Mouse (Mus musculus) gastrocnemius, adult 8-10 months (tissue): ENCODE measurements at regions not wholly inside any gene's neighbourhood (a gene's known extent, or its start where the extent isn't known, plus 50 kb on each side); places are given as distances from the start of the nearest gene placed in this dataset.
"Not testable (repeated sequence)": the region's sequence is repeated elsewhere in the genome, so short reads cannot be mapped to it uniquely, and the experiment has no call there.

Experiments
- DNase-seq, 2 experiments: peaks; one replicate each; pipeline ENCODE4 v3.0.0; 2022; ENCODE audit warnings: low spot score in 2 of 2

- DNase-seq = no peak
Observed at GRCm38 (mm10) chr6:14632837-14633236, 122.2 kb downstream of the Ppp1r3a start.

DNA sequence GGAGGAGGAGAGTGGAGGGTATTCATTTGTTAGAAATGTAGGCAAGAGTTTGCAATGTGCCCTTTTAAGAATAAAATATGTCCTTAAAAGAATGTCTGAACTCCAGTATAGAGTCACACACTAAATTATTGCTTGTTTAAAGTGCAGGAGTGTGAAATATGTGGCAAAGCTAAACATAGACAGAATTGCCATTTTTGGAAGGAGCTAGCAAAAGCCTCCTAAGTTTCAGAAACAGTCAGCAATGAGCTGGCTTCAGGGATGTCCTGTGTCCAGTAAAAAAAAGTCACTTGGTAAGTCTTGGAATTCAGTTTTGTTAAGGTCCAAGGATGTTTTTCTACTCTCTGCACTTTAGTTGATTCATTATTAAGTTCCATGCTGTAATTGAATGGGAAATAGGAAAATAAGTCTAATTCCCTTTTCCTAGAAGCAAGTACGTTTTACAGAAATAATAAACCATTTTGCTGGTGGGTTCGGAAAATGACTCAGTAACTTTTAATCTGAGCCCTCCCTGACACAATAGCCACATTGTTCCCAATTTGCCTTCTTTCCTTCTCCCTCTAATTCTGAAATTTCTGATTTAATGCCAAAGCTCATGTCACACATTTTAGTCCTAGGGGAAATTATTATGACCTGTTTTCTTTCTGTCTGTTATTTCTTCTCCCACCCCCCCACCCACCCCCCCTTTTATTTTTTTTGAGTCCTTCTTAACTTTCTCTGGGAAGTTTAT lies 123.2 kb downstream of the Ppp1r3a start:
- DNase-seq = no peak

DNA sequence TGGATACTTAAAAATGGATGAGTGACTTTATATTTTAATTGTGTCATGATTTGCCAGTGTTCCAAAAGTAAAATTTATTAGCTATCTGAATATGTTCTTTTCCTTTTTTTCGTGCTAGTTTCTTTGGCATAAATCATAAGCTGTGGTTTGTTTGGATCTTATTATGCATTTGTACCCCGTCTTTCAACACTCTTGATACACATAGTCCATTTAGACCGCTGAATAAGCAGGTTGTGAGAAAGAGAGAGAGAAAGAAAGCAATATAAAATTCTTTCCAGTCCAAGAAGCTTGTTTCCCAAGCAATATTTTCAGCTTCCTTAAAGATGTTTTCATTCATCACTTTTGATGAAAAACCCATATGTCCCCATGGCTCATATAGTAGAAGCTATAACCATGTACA lies 138.4 kb downstream of the Ppp1r3a start:
- no peak for DNase-seq

DNA sequence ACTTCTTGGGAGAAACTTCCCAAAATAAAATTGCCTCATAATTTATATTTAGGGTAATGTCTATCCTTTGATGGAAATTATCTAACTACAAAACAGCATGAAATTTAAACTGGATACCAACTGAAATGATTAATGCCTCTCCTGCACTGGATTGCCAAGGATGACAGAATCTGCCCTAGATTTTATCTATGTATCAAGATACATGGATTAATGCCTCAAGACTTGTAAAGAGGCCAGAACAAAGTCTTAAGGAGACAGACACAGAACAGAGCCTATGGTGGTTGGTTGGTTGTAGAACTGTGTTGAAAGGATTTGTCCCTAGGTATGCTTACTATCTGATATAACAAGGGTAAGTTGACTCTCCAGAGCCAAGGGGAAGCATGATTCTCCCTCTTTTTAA lies 147.0 kb downstream of the Ppp1r3a start:
- no peak for DNase-seq

- DNase-seq = no peak
Observed at GRCm38 (mm10) chr6:14600543-14601249, 154.4 kb downstream of the Ppp1r3a start.

- DNase-seq = no peak
Observed at GRCm38 (mm10) chr6:14596880-14597466, 158.1 kb downstream of the Ppp1r3a start.

GRCm38 (mm10) chr6:14585827-14586226 lies 169.2 kb downstream of the Ppp1r3a start:
- no peak for DNase-seq

DNA sequence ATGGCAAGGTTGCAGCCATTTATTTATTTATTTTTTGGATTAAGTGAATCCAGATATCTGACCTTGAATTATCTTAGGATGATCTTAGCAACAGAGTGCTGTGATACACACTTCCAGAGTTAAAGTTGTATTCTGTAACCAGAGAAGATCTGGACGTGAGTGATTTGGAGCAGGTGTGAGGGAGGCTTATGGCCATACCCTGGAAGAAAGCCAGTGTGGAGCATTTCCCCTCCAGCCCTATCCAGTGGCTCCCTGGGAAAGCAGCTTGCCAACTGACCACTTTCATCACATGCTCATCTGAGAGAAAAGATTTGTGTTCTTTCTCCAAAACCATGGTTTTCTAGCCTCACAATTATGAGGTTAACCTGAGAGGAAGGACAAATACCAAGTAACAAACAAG lies 171.2 kb downstream of the Ppp1r3a start:
- DNase-seq = peak; percentile 39 to 70

DNA sequence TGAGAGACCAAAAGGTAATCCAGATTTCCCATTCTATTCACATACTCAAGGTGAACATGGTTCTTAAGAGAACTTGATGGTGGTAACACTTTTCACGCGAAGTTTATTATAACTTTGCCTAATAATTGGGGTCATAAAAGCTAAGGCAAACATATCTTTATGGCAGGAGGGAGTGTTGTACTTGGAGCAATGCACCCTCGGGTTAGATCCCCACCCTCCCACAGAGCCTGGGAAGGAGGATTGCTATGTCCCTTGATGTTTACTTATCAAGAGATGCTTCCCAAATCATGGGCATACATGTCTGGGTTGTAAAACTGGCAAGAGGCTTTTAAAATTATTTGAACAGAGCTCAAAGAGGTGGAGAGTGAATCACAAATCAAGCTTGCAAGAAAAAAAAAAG lies 180.5 kb downstream of the Ppp1r3a start:
- DNase-seq = no peak

DNA sequence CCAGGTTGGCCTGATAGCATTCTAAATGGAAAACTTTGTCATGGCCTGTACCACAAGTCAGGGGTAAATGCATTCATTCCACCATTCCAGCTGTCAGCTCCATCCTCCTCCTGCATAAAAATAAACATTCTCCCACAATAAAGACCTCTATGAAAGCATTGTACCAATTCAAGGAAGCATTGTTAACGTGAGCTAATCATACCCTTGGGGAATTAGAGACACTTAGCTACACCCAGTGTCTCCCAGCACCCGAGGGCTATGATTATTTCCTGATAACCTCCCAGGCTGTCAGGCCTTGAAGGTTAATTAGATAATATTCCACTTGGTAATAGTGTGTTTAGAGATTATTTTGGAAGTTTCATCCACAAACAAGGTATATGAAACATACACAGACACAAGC lies 182.1 kb downstream of the Ppp1r3a start:
- no peak for DNase-seq

DNA sequence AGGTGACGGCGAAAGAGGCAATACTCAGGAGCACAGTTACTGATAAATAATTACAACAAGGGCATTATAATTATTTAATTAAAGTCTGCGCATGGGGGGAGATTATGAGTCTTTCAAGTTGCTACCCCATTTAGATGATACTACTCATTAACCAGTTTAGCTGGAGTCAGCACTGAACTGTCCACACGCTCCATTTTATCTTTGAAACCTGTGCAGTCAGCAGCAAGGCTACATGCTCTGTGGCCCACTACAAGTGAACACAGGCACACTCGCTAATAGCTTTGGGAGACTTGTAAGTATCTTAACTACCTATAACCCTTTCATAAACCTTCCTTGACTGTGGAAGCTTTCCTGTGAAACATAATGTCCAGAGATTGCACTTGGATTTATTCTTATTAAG lies 214.7 kb downstream of the Ppp1r3a start:
- DNase-seq = no peak

GRCm38 (mm10) chr6:14529096-14529495 lies 226.0 kb downstream of the Ppp1r3a start:
- peak in 1 of 2 experiments; percentile 37 for DNase-seq

GRCm38 (mm10) chr6:14528564-14528963 lies 226.5 kb downstream of the Ppp1r3a start:
- no peak for DNase-seq

GRCm38 (mm10) chr6:14522742-14523141 lies 232.3 kb downstream of the Ppp1r3a start:
- no peak for DNase-seq

DNA sequence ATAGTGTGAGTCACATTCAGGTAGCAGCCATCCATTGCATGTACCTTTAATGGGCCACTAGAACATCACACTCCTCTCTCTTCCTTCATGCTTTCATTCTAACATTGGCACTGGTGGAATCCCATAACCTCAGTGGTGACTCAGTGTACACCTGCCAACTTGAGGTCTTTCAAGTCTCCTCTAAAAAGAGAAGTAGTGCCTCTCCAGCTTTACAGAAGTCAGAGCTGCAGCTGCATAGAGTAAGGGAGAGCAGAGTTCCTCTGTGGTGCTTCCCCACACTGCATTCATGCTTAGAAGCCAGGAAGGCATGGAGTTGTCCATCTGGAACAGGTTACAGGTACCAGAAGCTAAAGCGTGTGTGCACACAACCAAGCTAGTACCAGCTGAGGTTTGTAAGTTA lies 233.8 kb downstream of the Ppp1r3a start:
- DNase-seq = no peak

DNA sequence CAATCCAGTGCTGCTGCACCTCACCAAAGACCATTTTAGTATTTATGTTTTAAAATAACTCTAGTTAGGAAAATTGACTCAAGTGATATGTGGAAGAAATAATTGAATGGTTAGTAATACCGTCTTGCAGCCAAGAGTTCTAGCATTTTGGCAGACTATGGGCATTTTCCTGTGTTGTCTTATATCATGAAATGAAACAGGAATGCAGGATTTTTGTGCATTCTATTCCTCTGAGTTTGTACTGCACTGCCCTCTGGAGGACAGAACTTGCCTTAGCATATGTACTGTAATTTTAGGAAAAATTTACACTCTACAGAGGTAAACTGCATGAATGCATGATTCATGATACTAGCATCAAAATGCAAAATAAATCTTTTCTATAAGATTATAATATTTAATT lies 250.9 kb downstream of the Ppp1r3a start:
- DNase-seq = no peak

DNA sequence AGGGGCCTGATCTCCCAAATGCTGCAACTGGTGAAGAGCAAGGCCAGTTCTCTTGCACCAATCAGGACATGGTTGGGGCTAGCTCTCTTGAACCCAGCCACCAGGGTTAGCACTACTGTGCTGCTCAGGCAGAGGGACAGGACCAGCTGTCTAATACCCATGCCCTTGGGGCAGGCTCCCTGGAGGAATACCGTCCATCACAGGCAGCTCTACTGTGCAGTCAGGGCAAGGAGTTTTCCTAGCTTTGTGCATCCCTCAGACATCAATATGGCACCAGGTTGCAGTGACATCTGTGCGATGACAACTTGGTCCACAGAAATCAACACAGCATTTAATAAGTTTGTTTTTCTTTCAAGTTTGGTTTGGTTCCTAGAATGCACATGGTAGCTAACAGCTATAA lies 254.4 kb downstream of the Ppp1r3a start:
- no peak for DNase-seq

DNA sequence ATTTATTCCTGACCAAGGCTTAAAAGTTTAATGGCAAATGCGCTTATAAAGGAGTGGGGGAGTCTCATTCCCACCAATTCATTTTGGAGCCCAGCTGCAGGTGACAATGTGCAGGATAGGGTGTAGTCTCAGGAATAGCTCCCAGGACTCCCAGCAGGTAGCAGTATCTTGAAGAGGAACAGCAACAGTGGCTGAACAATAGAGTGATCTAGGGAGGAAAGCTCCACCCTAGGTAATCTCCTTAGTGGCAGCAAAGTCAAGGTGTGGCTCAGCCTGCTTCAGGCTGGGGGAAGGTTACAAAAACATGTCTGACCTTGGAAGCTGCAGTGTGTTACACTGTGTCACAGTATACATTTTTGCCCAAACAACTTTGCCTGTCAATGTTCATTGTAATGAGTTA lies 255.2 kb downstream of the Ppp1r3a start:
- not testable (repeated sequence) for DNase-seq

GRCm38 (mm10) chr6:14486642-14487041 lies 268.4 kb downstream of the Ppp1r3a start:
- DNase-seq = not testable (repeated sequence)

DNA sequence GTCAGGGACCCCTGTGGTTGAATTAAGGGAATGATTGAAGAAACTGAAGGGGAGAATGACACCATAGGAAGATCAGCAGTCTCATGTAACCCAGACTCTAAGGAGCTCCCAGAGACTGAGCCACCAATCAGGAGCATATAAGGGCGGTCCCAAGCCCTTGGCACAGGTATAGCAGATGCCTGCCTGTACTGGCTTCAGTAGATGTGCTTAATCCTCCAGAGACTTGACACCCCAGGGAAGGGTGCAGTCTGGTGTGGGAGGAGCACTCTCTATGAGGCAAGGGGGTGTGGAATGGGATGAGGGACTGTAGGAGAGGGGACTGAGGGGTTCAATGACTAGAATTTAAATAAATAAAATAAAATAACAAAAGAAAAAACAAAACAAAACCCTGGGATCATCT lies 298.7 kb downstream of the Ppp1r3a start:
- no peak for DNase-seq

- DNase-seq = not testable (repeated sequence)
Observed at GRCm38 (mm10) chr6:14453321-14453720, 301.8 kb downstream of the Ppp1r3a start.

- no peak for DNase-seq
Observed at GRCm38 (mm10) chr6:14431751-14432150, 323.3 kb downstream of the Ppp1r3a start.

DNA sequence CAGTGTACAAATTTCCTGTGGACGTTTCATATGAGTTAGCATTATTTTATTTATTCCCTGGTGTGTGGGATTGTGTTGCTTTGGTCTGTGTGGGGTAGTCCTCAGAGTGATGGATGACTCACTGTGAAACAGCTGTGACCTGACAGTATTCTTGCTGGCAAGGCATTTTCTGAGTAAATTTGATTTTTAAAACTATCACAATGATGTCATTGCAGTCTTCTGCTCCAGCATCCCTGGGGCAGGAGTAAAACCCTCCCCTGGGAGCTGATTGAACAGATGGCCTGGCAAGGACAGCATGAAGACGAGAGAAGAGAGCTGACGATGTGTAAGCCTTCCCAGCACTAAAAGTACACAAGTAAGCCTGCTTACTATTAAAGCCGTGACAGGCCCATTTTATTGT lies 345.3 kb downstream of the Ppp1r3a start:
- no peak for DNase-seq
